Mouse (Mus musculus): ENCODE measurements at regions not wholly inside any gene's neighbourhood (a gene's known extent, or its start where the extent isn't known, plus 50 kb on each side); places are given as distances from the start of the nearest gene placed in this dataset.
"Not testable (repeated sequence)": the region's sequence is repeated elsewhere in the genome, so short reads cannot be mapped to it uniquely, and the experiment has no call there.

DNA sequence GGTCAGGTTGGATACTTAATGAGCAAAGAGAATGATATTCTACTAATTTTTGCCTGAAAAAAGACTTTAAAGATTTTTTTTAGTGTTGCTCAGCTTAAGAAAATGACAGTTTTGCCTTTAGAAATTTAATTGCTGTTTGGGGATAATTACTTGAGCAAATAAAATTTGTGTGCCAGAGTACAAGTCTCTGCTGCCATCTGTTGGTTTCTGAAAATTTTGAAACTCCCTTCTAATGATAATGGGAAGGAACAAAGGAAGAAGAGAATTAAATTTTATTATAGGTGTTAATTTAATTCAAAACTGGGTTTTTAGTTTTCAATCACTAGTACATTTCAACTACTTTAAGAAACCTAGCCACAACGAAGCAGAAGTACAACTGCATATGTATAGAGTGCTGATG, 94.1 kb downstream of the Gm17521 start:
- DNase-seq (ENCODE audit: low spot score) = no peak

DNA sequence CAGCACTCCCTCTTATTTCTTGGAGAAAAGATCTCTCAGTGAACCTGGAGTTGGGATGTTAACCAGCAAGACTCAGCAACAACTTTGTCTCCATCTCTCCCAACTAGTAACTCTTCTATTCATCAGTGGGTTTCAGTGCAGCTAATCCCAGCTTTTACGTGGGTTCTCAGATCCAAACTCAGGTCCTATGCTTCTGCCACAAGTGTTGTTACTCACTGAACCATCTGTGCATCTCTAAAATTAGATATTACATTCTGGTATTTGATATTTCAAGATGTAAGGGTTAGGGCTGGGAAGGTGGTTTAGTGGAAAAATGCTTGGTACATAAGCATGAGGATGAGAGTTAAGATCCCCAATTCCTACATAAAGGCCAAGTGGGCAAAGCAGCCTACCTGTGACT, 136.8 kb downstream of the Gm17521 start:
- no peak for DNase-seq (ENCODE audit: low spot score)

DNA sequence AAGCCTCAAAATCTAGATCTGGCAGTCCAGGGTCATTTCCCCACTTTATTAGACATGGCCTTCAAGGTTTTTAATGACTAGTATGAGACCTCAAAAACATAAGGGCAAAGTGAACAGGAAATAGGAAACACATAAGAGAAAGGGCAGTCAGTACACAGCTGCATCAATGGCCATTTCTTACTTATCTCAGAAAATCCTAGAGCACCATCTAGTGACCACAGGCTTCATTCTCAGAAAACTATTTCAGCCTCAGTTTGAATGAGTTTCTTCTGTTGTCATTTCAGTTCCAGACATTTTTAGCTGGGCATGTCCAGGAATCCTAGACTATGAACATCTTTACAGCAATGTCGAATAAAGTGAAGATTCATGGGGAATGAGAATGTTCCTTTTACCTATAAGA, 175.0 kb downstream of the Gm17521 start:
- no peak for DNase-seq (ENCODE audit: low spot score)

DNA sequence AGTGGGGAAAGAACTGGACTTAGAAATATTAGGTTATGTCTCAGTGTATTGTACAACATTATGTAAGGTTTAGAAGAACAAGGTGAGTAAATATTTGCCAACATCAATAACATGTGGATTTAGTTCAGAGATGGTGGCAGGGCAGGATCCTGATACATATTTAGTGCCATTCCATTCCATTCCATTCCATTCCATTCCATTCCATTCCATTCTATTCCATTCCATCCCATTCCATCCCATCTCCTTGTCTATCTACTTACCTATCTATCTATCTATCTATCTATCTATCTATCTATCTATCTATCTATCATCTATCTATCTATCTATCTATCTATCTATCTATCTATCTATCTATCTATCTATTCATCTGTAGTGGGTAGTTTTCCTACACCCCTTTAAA, 198.2 kb downstream of the Gm17521 start:
- not testable (repeated sequence) for DNase-seq (ENCODE audit: low spot score)

DNA sequence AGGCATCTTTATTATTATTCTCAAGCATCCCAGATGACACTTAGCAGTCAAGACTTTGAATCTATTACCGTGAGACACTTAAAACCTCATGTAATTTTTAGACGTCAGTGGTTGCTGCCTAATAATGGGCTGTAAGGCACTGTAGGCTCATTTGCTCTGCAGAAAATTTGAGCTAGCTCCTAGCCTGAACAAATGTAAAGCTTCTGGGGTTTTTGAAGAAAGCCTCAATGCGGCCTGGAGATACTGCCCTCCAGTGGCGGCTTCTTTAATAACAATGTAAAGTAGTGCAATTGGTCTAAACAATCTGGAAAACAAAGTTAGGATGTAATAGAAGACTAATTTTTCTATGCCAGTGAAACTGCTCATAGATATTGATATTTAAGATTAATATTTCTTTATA, 203.4 kb downstream of the Gm17521 start:
- DNase-seq (ENCODE audit: low spot score) = peak; percentile 2

Measured in adipocyte (in vitro differentiated cells).